Mouse (Mus musculus) B cell, adult 2 months (primary cell): ENCODE data around the gene Ak5.
A peak's percentile ranks its signal among the peaks of the same experiment; 100 is the strongest.
"Not testable (repeated sequence)": the region's sequence is repeated elsewhere in the genome, so short reads cannot be mapped to it uniquely, and the experiment has no call there.

Source experiments
- DNase-seq, 2 experiments: peaks; one replicate each; pipeline ENCODE4 v3.0.0; 2022

The Ak5 gene

DNA sequence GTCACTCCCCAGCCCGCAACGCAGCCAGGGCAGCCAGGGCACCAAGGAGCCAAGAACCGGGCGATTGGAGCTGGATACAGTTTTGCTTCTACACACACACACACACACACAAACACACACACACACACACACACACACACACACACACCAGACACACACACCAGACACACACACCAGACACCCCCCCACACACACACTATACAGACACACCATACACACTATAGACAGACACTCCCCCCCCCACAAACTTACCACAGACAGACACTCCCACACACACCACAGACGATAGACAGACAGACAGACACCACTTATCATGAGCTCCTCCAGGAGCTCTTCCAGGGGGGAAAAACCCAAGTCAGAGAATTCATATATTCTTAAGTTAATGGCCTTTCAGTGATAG is at the start of gene Ak5:
Gene Ak5 (minus strand): TSS at position 122 of the 400 bp plus-strand sequence.
- DNase-seq: no peak

DNA sequence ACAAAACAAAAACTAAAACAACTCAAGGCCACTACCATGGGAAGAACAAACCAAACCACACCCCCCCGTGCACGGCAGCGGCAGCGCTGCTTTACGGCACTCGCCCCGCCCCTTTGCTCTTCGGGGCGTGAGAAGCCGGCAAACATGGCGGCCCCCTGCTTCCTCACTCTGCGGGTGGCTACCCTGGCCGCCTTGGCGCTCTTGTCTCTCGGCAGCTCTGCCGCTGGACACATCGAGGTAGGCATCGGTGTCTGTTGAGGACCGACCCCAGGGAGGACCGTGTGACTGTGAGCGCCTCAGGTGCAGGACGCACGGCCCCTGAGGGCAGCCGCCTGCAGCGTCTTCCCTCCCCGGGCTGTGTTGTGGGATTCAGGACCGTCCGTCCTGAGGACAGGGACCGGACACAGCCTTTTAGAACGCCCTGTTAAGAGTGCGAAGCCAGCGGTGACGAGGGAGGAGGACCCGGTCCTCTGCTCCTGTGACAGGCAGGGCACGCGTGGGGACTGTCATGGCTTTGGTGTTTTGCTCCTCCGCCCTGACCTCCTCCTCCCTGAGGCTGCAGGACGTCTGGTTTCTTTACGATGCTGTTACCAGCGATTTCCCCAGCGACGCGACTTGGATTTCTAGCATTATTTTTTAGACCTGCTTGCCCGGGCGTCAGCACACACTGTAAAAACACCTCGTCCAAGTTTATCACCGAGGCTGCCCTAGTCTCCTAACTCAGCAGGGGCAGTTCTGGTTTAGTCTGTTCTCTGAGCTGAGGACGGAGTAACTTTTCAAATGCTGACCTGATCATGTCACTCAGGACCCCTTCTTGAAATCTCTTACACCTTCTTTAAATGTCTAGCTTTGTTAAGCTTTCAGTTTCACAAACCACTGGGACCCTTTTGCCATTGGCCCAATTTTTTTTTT is 46.1 kb upstream of the Ak5 start, which contains the start of gene Pigk:
Gene Pigk (plus strand): TSS at position 110 of the 912 bp plus-strand sequence.
- DNase-seq: peak; percentile 98

GRCm38 (mm10) chr3:152712957-152713356 is 44.8 kb upstream of the Ak5 start:
- DNase-seq: no peak

DNA sequence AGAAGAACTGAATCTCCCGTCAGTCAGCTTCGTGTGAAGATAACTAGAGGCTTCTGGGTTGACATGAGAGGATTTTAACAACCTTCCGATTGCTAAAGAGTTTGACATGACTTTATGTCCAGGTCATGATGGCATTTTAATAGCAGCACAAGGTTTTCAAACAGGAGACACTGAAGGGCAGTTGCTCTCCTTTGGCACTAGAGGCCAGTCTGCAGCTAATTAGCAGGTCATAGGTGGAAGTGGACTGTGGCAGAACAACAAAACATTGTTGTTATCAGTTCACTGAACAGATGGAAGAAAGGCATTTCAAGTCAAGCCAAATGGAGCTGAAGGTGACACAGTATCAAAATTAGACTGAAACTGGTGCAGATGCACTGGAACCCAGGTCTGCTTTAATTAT is 41.8 kb upstream of the Ak5 start:
- no peak for DNase-seq

DNA sequence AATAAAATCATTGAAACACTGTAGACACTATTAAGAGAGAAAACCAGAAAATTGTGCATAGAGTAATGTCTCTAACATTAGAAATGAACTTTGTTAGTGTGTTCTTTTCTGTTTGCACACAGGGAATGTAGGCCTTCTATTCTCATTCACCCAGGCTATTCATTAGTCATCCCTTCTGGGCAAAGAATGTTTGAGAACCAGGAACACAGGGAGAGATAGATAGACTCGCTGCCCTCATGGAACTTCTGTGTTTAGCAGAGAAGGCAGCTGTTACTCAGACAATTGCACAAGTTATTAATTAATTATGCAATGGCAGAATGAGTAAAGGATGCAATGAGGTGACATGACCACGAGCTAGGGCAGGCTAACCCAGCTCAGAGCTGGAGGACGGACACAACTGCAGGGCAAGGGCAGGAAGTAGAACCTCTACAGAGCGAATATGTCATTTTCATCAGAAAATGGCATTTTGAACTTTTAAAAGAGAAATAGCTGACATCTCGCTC is 39.2 kb upstream of the Ak5 start:
- no peak for DNase-seq

GRCm38 (mm10) chr3:152706901-152707300 is 38.7 kb upstream of the Ak5 start:
- no peak for DNase-seq

GRCm38 (mm10) chr3:152705826-152706225 is 37.7 kb upstream of the Ak5 start:
- DNase-seq: no peak

DNA sequence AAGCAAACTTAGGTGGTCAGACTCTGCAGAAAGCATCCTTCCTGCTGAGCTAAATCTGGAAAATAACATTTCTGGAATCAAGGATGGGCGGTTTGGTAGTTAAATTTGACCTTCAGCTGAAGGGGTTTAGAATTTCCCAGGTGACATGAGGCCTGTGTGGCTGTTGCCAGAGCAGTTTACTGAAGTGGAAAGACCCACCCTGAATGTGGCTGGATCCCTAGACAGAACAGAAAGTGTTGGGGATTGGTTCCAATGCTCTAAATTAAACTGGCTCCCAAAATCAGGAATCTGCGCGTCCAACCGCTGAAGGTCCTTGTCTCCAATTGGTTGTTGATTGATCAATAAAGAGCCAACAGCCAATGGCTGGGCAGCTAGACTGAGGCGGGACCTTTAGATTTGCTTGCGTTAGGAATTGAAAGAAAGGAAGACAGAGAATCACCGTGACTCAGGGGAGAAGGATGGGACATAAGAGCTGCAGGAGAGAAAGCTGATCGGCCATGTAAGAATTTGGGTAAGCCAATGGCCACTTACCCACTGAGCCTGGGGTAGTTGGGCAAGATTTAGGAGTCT is 34.2 kb upstream of the Ak5 start:
- DNase-seq: no peak

GRCm38 (mm10) chr3:152701536-152701935 is 33.4 kb upstream of the Ak5 start:
- not testable (repeated sequence) for DNase-seq

DNA sequence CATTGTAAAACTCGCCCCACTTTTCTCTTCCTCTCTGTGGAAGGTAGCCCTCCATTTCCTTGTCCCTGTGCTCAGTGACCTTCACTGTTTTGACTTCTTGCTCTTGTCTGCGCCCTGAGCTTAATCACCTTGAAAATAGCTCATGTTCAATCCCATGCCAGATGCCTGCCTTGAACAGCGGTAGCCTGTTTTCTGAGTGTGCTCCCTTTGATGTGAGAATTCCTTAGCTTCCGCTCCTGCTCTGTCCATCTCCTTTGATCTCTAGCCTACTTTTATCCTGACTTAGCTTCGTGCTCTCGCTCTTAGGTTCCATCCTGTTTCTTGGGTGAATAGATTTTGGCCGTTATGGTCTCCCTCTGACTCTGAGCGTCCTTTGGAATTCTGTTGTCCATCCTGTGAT is 31.1 kb upstream of the Ak5 start:
- no peak for DNase-seq

DNA sequence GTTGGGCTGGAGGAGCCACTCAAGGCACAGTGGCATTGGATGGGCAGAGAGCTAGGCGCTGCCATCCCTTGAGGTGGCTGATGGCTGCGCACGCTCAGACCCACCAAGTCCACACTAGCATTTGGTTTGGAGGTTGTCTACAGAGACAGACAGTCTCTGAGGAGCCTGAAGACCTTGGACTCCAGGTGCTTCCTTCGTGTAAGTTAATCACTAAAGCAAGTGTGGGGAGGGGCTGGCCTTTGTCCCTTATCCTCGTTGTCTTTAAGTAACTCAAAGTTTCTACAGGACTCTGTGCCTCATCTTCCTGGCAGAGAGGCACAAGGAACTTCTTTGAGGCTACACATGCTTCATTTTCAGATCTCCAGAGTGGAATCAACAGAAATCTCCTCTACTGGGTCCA is 29.9 kb upstream of the Ak5 start:
- DNase-seq: no peak

DNA sequence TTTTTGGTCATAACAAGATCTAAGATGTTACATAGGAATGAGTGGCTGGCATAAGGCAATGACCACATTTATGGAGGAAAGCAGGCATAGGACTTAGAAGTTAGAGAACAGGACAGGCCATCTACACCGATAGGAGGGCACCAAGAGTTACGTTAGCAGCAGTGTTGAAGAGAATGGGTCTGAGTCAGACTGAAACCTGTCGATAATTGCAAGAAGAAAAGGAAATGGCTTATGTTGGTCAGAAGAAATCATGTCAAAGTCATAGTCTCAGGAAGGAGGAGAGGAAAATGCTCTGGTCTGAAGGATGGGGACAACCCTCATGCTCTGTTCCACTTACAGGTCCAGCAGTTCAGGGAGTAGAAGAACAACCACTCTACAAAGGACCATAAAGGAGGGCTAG is 26.8 kb upstream of the Ak5 start:
- no peak for DNase-seq

GRCm38 (mm10) chr3:152689105-152689504 is 20.9 kb upstream of the Ak5 start:
- DNase-seq: no peak

DNA sequence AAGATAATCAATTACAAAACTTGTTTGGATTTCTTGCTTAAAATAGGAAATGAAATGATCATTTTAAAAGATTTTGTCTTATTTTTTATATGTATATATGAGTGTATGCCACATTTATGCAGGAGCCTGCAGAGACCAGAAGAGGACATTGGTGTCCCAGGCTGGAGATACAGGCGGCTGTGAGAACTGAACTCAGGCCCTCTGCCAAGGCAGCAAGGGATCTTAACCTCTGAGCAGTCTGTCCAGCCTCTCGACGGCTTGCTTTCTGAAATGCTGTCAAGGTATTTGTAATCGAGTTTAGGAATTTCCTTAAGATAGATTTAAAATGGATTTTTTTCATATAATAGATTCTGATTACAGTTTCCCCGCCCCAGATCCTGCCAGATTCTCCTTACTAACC is 20.4 kb upstream of the Ak5 start:
- DNase-seq: no peak

GRCm38 (mm10) chr3:152674663-152675062 is 6.5 kb upstream of the Ak5 start:
- no peak for DNase-seq

DNA sequence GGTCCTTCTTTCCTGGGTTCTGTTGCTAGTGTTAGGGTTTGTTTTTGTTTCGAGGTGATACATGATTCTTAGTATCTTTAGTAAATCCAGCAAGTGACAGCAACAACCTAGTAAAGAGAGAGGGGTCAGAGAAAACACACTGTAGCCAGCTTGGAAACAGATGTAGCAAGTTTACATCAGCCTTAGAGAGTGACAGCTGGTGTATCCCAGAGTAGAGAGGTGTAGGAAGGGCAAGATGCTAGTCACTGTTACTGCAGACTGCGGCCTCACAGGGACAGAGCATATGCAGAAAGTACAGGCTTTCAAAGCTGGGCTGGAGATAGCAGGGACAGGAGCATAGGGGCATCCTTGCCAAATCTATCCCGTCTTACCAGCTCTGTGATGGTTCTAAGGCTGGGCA is 1.6 kb upstream of the Ak5 start:
- DNase-seq: no peak

DNA sequence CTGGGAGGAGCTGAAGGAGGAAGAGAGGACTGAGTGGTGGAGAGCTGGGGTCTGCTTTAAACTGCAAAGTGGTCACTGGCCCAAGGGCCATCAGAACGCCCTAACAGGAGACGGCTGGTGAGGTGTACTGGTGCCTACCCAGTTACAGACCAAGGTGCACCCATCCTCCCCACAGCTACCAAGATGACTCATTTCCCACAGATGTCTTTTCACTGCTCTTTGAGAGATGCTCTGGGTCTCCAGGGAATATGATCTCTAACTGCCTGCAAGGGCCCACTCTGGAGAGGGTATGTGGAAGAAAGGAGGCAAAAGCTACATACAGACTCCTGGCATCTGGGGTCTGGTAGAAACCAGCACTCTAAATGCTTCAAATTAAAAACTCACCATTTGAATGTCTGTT is 633 bp upstream of the Ak5 start:
- no peak for DNase-seq

- no peak for DNase-seq
These were observed 576 bp downstream of the Ak5 start for GRCm38 (mm10) chr3:152667356-152668211.

DNA sequence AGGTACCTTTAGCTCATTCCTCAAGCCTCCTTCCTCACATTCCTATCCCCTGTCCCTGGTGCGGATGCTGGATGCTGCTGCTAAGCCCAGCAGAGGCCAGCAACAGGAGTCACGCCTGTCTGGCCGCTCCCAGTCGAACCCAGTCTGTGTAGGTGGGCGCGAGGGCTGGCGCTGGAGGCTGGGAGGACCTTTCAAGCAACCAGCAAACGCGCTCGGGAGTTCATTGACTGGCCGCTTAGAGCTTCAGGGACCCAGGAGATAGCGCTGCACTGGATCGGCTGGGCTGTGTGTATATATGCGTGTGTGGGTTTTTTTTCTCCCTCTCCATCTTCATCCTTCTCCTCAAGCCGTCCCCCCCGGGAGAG is 1.2 kb downstream of the Ak5 start:
- DNase-seq: no peak

- DNase-seq: no peak
These were observed 9.6 kb downstream of the Ak5 start for GRCm38 (mm10) chr3:152658592-152658991.

DNA sequence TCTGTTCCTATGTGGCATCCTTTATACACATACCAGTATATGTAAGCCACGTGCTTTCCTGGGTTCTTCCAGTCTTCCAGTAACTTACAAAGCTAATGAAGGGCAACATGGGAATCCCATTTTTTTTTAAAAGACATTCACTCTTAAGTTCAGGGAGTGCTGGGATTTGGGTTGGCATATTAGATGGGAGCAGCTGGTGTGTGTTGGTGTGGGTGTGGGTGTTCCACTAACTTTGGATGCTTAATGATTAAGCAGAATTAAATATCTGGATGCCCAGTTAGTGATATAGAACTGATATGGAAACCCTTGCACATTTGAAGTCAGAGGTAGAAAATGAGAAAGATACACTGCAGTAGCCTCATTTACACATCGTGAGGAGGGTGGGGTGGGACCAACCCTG is 16.2 kb downstream of the Ak5 start:
- DNase-seq: no peak

DNA sequence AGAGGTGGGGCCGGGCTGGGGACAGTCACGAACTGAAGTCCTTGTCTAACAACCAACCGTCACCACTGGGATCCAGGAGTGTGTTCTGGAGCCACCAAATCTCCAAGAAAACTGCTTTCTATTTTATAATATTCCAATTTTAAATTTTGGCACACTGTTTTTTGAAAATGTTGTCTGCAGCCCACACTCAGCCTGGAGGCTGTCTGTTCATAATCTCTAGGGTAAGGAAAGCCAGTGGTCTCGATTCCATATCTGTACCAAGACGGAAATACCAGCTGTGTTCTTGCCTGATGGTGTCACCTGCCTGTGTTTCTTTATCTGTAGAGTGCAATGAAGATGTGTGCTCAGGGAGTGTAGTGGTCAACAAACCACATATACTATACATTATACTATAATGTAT is 23.6 kb downstream of the Ak5 start:
- DNase-seq: no peak

GRCm38 (mm10) chr3:152625061-152625820 is 42.9 kb downstream of the Ak5 start:
- DNase-seq: no peak
